Mouse (Mus musculus) gastrocnemius, postnatal 14 days (tissue): ENCODE data around the gene C1qtnf2. TPM values are rescaled to one million over a fixed set of nuclear protein-coding genes. Genes with fewer than 3 reads are reported as not detected.

Source experiments
- DNase-seq: peaks from one replicate; pipeline ENCODE4 v3.0.0; 2021; ENCODE audit warnings: mixed read lengths
- intact Hi-C: fragments of 180-260 bp; cut with DNase I; formaldehyde crosslinking; loops from one replicate; pipeline ENCODE4 v1.15.1; 2025; ENCODE audit warnings: low total_unique reads
- total RNA-seq, 2 experiments: library from RNA; stranded (reverse); gene quantifications; 2 replicates each; pipeline ENCODE4 v1.2.3; 2021

The C1qtnf2 gene
- total RNA-seq, 2 experiments from 2014 or later = 11.4 to 18.2 TPM

- no peak for DNase-seq
- intact Hi-C loops = no loop called here
Observed at GRCm38 (mm10) chr11:43520521-43520920, 46.4 kb downstream of the C1qtnf2 start.

DNA sequence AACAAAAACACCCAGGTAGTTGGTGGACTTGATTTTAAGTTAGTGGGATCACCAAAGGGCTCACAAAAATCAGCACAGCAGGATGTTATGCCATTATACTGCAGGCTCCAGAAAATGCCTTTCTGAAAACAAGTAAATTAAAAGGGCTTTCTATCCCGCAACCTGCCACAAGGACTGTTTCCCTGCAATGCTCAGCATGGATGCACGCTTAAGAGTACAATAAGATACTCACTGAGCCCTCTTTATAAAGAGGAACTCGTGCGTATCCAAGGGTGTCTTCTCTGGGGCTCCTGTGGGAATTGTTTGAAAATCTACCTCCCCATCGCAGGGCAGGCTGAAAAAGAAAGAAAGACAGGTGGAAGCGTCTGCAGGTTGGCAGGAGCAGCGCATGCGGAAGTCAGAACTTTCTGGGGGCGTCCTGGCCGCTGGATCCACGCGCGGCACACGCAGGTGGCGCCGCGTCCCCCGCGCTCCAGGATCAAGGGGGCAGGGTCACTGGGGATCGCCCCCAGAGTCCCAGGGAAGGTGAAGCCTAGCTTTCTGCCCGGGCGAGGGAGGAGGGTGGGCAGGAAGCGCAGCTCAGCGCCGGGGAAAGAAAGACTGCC is 54.1 kb downstream of the C1qtnf2 start:
- intact Hi-C loops = no loop called here
- DNase-seq = no peak

- intact Hi-C loops = no loop called here
- peak; percentile 52 for DNase-seq
Observed at GRCm38 (mm10) chr11:43528683-43529499, 54.8 kb downstream of the C1qtnf2 start, which contains the start of gene Ccnjl. Gene Ccnjl, plus strand, starts transcription at chr11:43528784.

GRCm38 (mm10) chr11:43530043-43530442 is 56.0 kb downstream of the C1qtnf2 start:
- intact Hi-C loops = no loop called here
- no peak for DNase-seq

DNA sequence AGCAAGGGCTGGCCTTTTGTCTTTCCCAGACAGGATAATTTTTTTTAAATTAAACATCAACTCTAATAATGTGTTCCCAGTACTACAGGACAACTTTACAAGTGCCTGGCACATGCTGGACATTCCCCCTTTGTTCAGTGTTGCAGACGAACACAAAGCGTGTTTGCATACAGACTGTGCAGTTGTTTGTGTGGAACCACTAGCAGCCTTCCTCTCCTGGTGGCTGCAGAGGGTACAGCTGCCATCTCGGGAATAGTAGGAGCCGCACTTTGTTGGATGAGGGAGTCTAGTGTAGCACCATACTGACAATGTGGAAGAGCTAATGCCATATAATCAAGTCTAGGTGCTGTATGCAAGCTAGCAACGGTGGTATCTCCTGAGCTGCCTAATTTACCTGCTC is 57.5 kb downstream of the C1qtnf2 start:
- DNase-seq = no peak
- intact Hi-C loops = no loop called here

DNA sequence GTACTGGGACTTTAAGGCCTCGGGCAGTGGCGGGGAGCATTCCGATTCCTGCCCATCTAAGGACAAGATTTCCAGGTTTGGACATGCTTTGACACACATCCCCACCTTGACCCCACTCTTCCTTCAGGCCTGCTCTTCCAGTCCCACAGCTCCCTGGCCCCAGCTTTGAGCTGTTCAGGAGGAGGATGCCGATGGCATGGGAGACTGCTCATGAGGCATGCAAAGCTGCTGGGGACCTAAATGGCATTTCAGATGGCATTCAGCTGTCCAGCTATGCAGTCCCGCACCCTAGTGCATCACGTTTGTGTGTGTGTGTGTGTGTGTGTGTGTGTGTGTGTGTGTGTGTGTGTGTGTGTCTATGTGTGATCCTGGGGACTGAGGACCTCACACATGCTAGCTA is 63.0 kb downstream of the C1qtnf2 start:
- intact Hi-C loops = no loop called here
- DNase-seq = no peak

- intact Hi-C loops = no loop called here
Observed at GRCm38 (mm10) chr11:43539863-43540262, 65.8 kb downstream of the C1qtnf2 start.

More at GRCm38 (mm10) chr11:43539863-43540262, 65.8 kb downstream of the C1qtnf2 start:
- no peak for DNase-seq

Other genes starting within 250 kb of the C1qtnf2 start
- gene Pttg1, start 48.0 kb upstream of the C1qtnf2 start, total RNA-seq = 10 to 100 TPM; 26.5 to 30.2 TPM
- 10 to 100 TPM; 27.8 to 27.9 TPM for gene Slu7, start 40.5 kb upstream of the C1qtnf2 start, total RNA-seq
- 1 to 10 TPM in 1 of 2 experiments, under 1 TPM in 1; 0.78 to 1.0 TPM for gene Ccnjl, start 54.5 kb downstream of the C1qtnf2 start, total RNA-seq
- under 1 TPM; 0.10 to 0.16 TPM for gene 4933415A04Rik, start 112.8 kb downstream of the C1qtnf2 start, total RNA-seq
- not detected for gene Fabp6, start 127.3 kb downstream of the C1qtnf2 start, total RNA-seq
- 10 to 100 TPM; 14.6 to 15.6 TPM for gene Pwwp2a, start 207.7 kb downstream of the C1qtnf2 start, total RNA-seq